Comparison of ENCODE assay signal across 8 mouse cellular contexts in genomic region chr1:152399790-152400555, GRCm38 (mm10). TPM values are rescaled to one million over a fixed set of nuclear protein-coding genes. Genes with fewer than 3 reads are reported as not detected.
DNase-seq lines count a peak whose midpoint lies in the region; ATAC-seq and TF ChIP-seq lines count a peak whose summit lies in the region.

Colgalt2 (plus strand) TSS chr1:152399830.

- intact Hi-C loops in gastrocnemius, adult 2 months (cut with DNase I), result loop anchor here (5.0 kb wide), 2 partner anchors 57 to 112 kb away; no protein-coding TSS in a partner anchor

- TF ChIP-seq CTCF in gastrocnemius, adult 2 months (IDR thresholded peaks at IDR 0.05), result no peak

- peak within 1 kb of the TSS; percentile 87 for H3K4me3 ChIP-seq in gastrocnemius, adult 2 months
- peak within 1 kb of the TSS; percentile 56 for H3K4me3 ChIP-seq in hindbrain, embryonic 13.5 days

- DNase-seq in cerebellum, postnatal 14 days, result peak; percentile 40 to 63
- DNase-seq in gastrocnemius, adult 2 months, result peak; percentile 70
- DNase-seq in layer of hippocampus, postnatal 14 days (ENCODE audit: low spot score in 2 of 2), result peak; percentile 34 to 62
- DNase-seq in lung, postnatal 10 days, result peak; percentile 58
- peak; percentile 70 for DNase-seq in retina, embryonic 14.5 days (ENCODE audit: low spot score)

- ATAC-seq in activated CD4-positive, CD25-positive, alpha-beta regulatory T cell, adult 4 months, result peak; percentile 40
- ATAC-seq in hindbrain, embryonic 13.5 days (ENCODE audit: low FRiP score), result peak; percentile 85
- no peak for ATAC-seq in monocyte, adult 5-6 weeks (replicated peaks; ENCODE audit: insufficient number of reproducible peaks, low FRiP score, low TSS enrichment, poor library complexity, severe bottlenecking)

- no peaks in the 10 kb centered on the region for H3K36me3 ChIP-seq in hindbrain, embryonic 13.5 days

- H3K9ac ChIP-seq in hindbrain, embryonic 13.5 days, result peak within 1 kb of the TSS; percentile 76

- H3K27me3 ChIP-seq in hindbrain, embryonic 13.5 days, result peaks cover 30% of the 10 kb centered on the region

- WGBS in hindbrain, embryonic 13.5 days, result under 1% methylated on average over 70 of the region's 70 CpGs

- H3K9me3 ChIP-seq in hindbrain, embryonic 13.5 days, result no peaks in the 10 kb centered on the region

- H3K4me1 ChIP-seq in hindbrain, embryonic 13.5 days (replicated peaks), result peaks cover 12% of the 10 kb centered on the region

- peak within 1 kb of the TSS; percentile 90 for H3K4me2 ChIP-seq in hindbrain, embryonic 13.5 days

- peak within 1 kb of the TSS; percentile 85 for H3K27ac ChIP-seq in gastrocnemius, adult 2 months
- H3K27ac ChIP-seq in hindbrain, embryonic 13.5 days, result peak within 1 kb of the TSS; percentile 20; the same call in 1 of the 2 replicates

RNA-seq across cellular contexts. Expression of gene Colgalt2, which starts in this region (rescaled TPM):
- polyA plus RNA-seq in activated CD4-positive, CD25-positive, alpha-beta regulatory T cell, adult 4 months (2017; shearing (Covaris generic)), result not detected
- total RNA-seq in gastrocnemius, adult 2 months (2021), result 1 to 10 TPM; 1.6 to 2.5 TPM
- 2.5 and 2.9 TPM in 2 replicates for polyA plus RNA-seq in hindbrain, embryonic 13.5 days (2015; fragmentation: Nextera tagmentation; extraction: Ambion mirVana)
- 1 to 10 TPM; 5.7 to 6.8 TPM for total RNA-seq in layer of hippocampus, postnatal 14 days (2021)
- total RNA-seq in monocyte, adult 5-6 weeks (2017), result 0.21 TPM in 1 of 3 replicates, not detected in the others

Comparison
In these comparisons a context has a peak if more than half of its experiments do, and no peak if none do; other contexts are left out.
1. Peak in ATAC-seq in activated CD4-positive, CD25-positive, alpha-beta regulatory T cell, adult 4 months; RNA of the gene not detected or under 1 TPM.